Mouse (Mus musculus): ENCODE measurements around the gene Ncoa6. TPM values are rescaled to one million over a fixed set of nuclear protein-coding genes. Genes with fewer than 3 reads are reported as not detected.

The Ncoa6 gene
- 32.0 TPM for polyA plus RNA-seq (2017; shearing (Covaris generic))

DNA sequence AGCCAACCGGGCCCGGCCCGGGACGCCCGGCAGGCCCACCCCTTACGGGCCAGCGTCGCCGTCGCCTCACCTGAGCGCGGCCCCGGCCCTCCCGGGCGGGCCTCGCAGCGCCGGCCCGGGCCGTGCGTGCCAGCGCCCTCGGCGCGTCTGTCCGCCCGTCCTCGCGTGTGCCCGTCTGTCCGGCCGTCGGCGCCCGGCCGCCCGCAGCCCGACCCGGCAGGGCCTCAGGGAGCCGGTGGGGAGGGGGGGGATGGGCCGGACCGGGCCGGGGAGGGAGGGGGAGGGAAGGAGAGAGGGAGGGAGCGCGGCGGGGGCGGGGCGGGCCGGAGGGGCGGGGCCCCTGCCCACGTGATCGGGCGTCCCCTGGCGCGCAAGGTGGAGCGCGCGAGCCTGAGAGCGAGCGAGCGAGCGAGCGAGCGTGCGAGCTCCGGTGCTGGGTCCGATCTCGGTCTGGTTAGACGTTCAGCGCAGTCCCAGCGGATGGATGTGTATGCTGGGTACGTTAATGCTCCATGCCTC lies at the start of gene Ncoa6:
Gene Ncoa6 (minus strand): TSS at position 325 of the 519 bp plus-strand sequence.

DNA sequence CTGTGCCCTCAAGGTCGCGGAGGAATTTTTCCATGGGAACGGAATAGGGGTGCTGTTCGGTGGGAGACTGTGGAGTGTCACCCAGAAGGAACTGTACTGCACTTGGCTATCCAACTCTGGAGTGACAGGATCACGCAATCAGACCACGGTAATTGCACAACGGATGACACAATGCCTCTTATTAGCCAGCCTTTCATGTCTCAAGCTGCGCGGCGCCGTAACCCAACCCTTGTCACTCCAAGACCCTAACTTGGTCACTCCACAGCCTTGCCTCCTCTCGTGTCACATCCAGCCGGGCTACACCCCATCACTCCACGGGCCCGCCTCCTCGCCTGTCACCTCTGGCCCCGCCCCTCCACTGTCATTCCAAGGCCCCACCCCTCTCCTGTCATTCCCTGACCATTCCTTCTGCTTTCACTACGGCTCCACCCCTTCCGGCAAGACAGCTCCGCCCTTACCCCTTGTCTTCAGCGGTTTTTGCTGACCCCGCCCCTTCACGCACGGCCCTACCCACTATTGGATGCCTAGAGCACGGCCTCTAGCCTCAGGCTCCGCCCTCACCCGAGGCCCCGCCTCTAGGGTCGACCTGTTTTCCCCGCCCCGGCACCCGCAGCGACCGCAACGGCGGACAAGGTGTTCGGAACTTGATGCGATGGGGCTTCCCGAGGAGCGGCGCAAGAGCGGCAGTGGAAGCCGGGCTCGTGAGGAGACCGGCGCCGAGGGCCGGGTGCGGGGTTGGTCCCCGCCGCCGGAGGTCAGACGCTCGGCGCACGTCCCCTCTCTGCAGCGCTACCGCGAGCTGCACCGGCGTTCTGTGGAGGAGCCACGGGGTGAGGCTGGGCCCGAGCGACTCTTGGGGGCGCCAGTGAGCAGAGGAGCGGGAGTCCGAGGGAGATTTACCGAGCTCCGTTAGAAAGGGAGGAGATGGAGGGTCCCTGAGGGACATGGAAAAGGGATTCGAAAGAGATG lies 44.0 kb upstream of the Ncoa6 start, which contains the start of the genes Acss2 and Ggt7:
Gene Acss2 (plus strand): TSS at position 494 of the 969 bp plus-strand sequence.
Gene Ggt7 (minus strand): TSS at position 783 of the 969 bp plus-strand sequence.

GRCm38 (mm10) chr2:155380261-155381059 lies 93.2 kb downstream of the Ncoa6 start, which contains the start of gene Trp53inp2:
Trp53inp2 (plus strand) TSS chr2:155381059.

GRCm38 (mm10) chr2:155356971-155357591 lies 116.6 kb downstream of the Ncoa6 start, which contains the start of gene Pigu:
Pigu (minus strand) TSS chr2:155357430.

Other genes starting within 250 kb of the Ncoa6 start
- 191 TPM for gene Dynlrb1, start 237.4 kb downstream of the Ncoa6 start, polyA plus RNA-seq (2017; shearing (Covaris generic))
- 76.1 TPM for gene Map1lc3a, start 197.6 kb downstream of the Ncoa6 start, polyA plus RNA-seq (2017; shearing (Covaris generic))
- gene Pigu, start 116.5 kb downstream of the Ncoa6 start, polyA plus RNA-seq (2017; shearing (Covaris generic)) = 30.7 TPM
- 56.3 TPM for gene Trp53inp2, start 92.8 kb downstream of the Ncoa6 start, polyA plus RNA-seq (2017; shearing (Covaris generic))
- 65.3 TPM for gene Acss2, start 44.1 kb upstream of the Ncoa6 start, polyA plus RNA-seq (2017; shearing (Covaris generic))
- 6.4 TPM for gene Ggt7, start 44.3 kb upstream of the Ncoa6 start, polyA plus RNA-seq (2017; shearing (Covaris generic))
- gene Gss, start 118.9 kb upstream of the Ncoa6 start, polyA plus RNA-seq (2017; shearing (Covaris generic)) = 16.2 TPM
- gene Myh7b, start 137.3 kb upstream of the Ncoa6 start, polyA plus RNA-seq (2017; shearing (Covaris generic)) = not detected
- 149 TPM for gene Trpc4ap, start 218.5 kb upstream of the Ncoa6 start, polyA plus RNA-seq (2017; shearing (Covaris generic))